Mouse (Mus musculus) hindbrain, embryonic 14.5 days (tissue): ENCODE results near the gene Lemd2. TPM values are rescaled to one million over a fixed set of nuclear protein-coding genes. Genes with fewer than 3 reads are reported as not detected.
A peak's percentile ranks its signal among the peaks of the same experiment; 100 is the strongest.

Experiments
- ATAC-seq: fragments of 200-750 bp; cut with Nextera tagmentation; 2 replicates; pipeline ENCODE4 v1.8.0; 2017; ENCODE audit warnings: moderate number of reproducible peaks, mild to moderate bottlenecking, moderate TSS enrichment, moderate library complexity; ENCODE audit not compliant: low FRiP score
- DNase-seq: peaks from one replicate; pipeline ENCODE4 v3.0.0-alpha.2; 2015; ENCODE audit warnings: low spot score
- H3K27ac ChIP-seq: fragments of 300-500 bp; sonication (generic); 2 replicates; pipeline ENCODE4 v1.5.1; 2014; ENCODE audit warnings: mild to moderate bottlenecking, moderate library complexity
- H3K27me3 ChIP-seq: fragments of 300-500 bp; sonication (generic); 2 replicates; pipeline ENCODE4 v1.6.1; 2014; ENCODE audit warnings: mild to moderate bottlenecking, low read length, mixed read lengths; ENCODE audit not compliant: control insufficient read depth, insufficient read depth
- H3K36me3 ChIP-seq: fragments of 300-500 bp; sonication (generic); replicated peaks from 2 replicates; pipeline ENCODE4 v1.6.1; 2014; ENCODE audit not compliant: control insufficient read depth, insufficient read depth
- H3K4me1 ChIP-seq: fragments of 300-500 bp; sonication (generic); replicated peaks from 2 replicates; pipeline ENCODE4 v1.6.1; 2014; ENCODE audit warnings: antibody characterized with exemption, low read length, mixed read lengths; ENCODE audit not compliant: control insufficient read depth, insufficient read depth
- H3K4me2 ChIP-seq: fragments of 300-500 bp; sonication (generic); replicated peaks from 2 replicates; pipeline ENCODE4 v1.6.1; 2014; ENCODE audit warnings: mild to moderate bottlenecking, moderate library complexity
- H3K4me3 ChIP-seq: fragments of 300-500 bp; sonication (generic); replicated peaks from 2 replicates; pipeline ENCODE4 v1.5.1; 2014; ENCODE audit warnings: mild to moderate bottlenecking, low read length
- H3K9ac ChIP-seq: fragments of 300-500 bp; sonication (generic); 2 replicates; pipeline ENCODE4 v1.6.1; 2014
- H3K9me3 ChIP-seq: fragments of 300-500 bp; sonication (generic); 2 replicates; pipeline ENCODE4 v1.6.1; 2016; ENCODE audit warnings: low read length; ENCODE audit not compliant: control insufficient read depth
- WGBS: fragments of 180-500 bp; shearing (Covaris S2); extraction: QIAGEN DNeasy Blood & Tissue Kit; methylation state at CpG from one replicate; pipeline ENCODE4 v1.1.7; 2014; 5-methylcytosine and 5-hydroxymethylcytosine counted together
- polyA plus RNA-seq: library from polyadenylated mRNA; unstranded; fragments of >200 nt; fragmentation: Nextera tagmentation; extraction: Ambion mirVana; gene quantifications from 2 replicates; pipeline ENCODE4 v1.2.1, GENCODE M21; 2014

Gene Lemd2
- polyA plus RNA-seq, 1 experiment from 2014 or later = 24.3 TPM

DNA sequence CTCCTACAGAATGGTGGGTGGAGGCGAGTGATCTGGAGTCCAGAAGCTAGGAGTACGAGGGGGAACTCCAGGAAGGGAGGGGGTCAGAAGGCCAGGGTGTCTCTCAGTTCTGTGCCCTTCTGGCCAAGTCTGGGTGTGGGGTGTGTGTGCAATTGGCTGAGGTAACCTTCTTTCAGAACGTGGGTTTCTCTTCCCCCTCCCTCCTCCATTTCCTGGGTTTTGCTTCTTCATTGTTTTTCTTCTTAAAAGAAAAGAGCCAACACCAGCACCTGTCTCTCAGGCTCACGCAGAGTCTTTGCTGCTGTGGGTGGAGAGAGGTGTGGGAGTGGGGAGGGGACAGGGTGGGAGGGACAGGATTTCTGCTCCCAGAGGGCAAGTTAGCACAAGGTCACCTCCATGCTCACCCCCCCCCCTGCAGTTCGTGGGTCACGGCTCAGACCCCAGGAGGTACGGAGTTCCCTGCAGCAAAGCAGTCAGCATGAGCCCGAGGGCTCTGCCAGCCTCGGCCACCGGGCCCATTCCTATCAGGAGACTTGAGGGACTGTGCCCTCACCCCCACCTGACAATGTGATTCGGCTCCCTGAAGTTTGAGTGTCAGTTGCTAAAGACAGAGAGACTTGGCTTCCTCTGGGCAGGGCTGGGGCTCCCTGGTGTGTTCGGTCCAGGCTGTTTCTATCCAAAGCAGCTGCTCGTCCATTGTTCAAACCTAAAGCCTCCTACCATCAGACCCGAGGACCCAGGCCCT is 25.6 kb upstream of the Lemd2 start:
- DNase-seq (no peak), ATAC-seq (no peak)
- Histone ChIP-seq H3K9me3 (no peaks in the 10 kb centered on the region), H3K9ac (no peak overlapping the region), H3K4me1 (peaks cover 28% of the 10 kb centered on the region), H3K4me3 (no peak overlapping the region), H3K27ac (no peak overlapping the region), H3K27me3 (no peaks in the 10 kb centered on the region), H3K36me3 (no peaks in the 10 kb centered on the region), H3K4me2 (no peak overlapping the region)
- WGBS = 14% methylated on average over 14 of the region's 14 CpGs

DNA sequence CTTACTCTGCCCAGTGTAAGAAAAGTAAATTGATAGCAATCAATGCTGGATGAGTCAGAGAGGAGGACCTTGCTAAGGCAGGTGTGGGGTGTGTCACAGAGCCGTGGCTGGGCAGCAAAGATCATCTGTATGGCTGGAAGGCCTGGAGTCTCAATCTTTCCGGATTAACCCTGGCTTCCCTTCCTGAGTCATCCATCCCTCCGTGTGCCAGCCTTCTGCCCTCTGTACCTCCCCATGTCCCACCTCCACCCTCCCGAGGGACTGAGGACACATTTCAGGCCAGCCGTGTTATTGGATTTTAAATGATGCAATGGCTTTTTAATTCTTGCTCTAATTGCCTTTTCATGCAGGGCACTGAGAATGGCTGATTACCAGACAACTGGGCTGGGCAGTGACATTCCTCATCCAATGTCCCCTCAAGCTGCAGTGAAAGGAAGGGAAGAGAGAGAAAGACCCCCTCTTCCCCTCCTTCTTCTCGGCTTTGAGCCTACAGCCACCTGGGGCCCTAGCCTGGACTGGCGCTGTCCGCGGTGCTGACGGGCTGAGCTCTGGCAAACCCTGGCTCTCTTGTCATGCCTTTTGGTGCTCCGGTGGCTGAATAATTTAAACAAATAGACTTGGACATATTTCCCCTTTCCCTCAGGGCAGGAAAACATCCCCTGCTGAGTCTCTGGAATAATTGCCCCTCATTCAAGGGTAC is 24.1 kb upstream of the Lemd2 start:
- no peaks in the 10 kb centered on the region for H3K9me3 ChIP-seq
- H3K4me1 ChIP-seq = peaks cover 28% of the 10 kb centered on the region
- H3K4me3 ChIP-seq = no peak overlapping the region
- H3K9ac ChIP-seq = no peak overlapping the region
- WGBS = 10% methylated on average over 11 of the region's 11 CpGs
- no peak overlapping the region for H3K4me2 ChIP-seq
- DNase-seq = peak; percentile 80
- ATAC-seq = peak; percentile 70; the same call in 1 of the 2 replicates
- H3K27me3 ChIP-seq = no peaks in the 10 kb centered on the region
- 0 out of 2 replicates have a peak overlapping the region, but pooled peaks have one; percentile 14 for H3K27ac ChIP-seq
- H3K36me3 ChIP-seq = no peaks in the 10 kb centered on the region

DNA sequence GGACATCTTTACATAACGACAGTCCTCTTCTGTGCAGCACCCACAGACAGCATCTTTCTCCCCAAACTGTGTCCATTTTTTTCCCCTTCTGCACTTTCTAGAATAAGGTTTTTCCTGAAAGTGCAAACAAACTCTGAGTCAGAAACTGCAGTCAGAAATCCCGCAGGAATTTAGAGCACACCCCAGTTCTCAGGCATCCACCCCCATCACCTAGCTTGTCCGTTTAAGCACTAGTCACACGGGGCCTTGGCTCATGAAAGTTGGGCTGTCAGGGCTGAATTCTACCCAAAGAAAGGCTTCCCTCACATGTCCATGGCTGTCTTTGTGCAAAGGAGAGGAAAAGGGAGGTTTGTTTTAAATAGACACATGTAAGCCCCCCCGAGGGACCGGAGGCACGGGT is 23.0 kb upstream of the Lemd2 start:
- Histone ChIP-seq H3K27ac (no peak overlapping the region), H3K4me3 (no peak overlapping the region), H3K9ac (no peak overlapping the region), H3K4me1 (peaks cover 28% of the 10 kb centered on the region), H3K9me3 (no peaks in the 10 kb centered on the region), H3K4me2 (no peak overlapping the region), H3K27me3 (no peaks in the 10 kb centered on the region), H3K36me3 (no peaks in the 10 kb centered on the region)
- 55% methylated on average over 7 of the region's 7 CpGs for WGBS
- DNase-seq = no peak
- ATAC-seq = no peak

DNA sequence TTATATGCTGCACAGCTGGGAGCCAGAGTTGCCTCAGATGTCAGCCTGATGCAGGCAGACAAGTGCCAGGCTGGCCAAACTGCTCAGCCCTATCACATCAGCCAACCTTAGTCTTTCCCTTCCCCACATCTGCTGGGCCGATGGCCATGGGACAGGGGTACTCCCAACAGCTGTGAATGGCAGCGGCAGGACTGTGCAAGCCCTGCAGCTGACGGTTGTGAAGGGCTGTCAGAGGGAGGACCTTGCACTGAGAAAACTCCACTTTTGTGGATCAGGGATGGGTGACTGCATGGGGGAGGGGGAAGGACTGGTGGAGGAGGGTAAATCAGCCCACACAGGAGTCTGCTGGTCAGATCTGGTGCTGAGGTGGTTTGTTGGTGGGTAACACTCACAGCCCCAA is 22.4 kb upstream of the Lemd2 start:
- WGBS = 46% methylated on average over 3 of the region's 3 CpGs
- H3K4me1 ChIP-seq = peaks cover 28% of the 10 kb centered on the region
- H3K9ac ChIP-seq = no peak overlapping the region
- ATAC-seq (no peak), DNase-seq (no peak)
- no peaks in the 10 kb centered on the region for H3K27me3 ChIP-seq
- no peak overlapping the region for H3K4me2 ChIP-seq
- H3K9me3 ChIP-seq = no peaks in the 10 kb centered on the region
- H3K27ac ChIP-seq = no peak overlapping the region
- no peaks in the 10 kb centered on the region for H3K36me3 ChIP-seq
- H3K4me3 ChIP-seq = no peak overlapping the region

DNA sequence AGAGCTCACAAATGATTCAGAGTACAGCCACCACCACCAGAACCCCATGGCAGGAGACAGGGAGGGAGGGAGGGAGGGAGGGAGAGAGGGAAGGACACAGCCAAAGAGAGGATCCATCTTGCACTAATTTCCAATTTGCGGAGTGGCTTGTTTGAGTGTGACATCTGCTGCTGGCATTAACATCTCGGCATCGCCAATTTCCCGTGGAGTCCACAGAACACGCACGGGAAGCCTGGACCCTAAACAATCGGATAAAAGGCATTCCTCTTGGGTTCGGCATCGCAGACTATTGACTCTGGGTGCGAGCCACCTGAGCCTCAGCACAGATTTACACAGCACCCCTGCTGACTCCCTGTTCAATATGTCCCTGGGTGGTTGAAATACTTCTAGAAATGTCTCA is 21.5 kb upstream of the Lemd2 start:
- ATAC-seq = no peak
- Histone ChIP-seq H3K27ac (no peak overlapping the region), H3K9me3 (no peaks in the 10 kb centered on the region), H3K27me3 (no peaks in the 10 kb centered on the region), H3K9ac (no peak overlapping the region), H3K36me3 (no peaks in the 10 kb centered on the region), H3K4me3 (no peak overlapping the region), H3K4me2 (no peak overlapping the region), H3K4me1 (peaks cover 28% of the 10 kb centered on the region)
- no peak for DNase-seq
- 28% methylated on average over 10 of the region's 10 CpGs for WGBS

DNA sequence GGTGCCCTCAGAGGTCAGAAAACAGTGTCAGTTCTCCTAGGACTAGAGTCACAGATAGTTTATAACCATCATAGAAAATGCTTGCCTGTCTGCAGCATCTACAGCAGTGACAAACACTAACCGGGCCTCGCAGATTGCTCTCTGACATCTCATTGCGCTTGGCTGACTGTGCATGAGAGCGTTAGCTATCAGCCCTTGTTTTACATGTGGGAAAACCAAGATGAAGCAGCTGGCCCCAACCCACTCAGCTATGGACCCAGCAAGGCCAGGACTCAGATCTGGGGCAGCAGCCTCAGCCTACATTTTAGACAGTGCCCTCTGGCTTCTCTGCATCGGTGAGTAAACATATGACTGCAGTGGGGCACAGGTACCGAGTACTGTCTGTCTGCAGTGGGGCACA is 19.6 kb upstream of the Lemd2 start:
- Histone ChIP-seq H3K27me3 (no peaks in the 10 kb centered on the region), H3K9me3 (no peaks in the 10 kb centered on the region), H3K4me1 (peaks cover 17% of the 10 kb centered on the region), H3K4me3 (no peak overlapping the region), H3K9ac (no peak overlapping the region), H3K4me2 (no peak overlapping the region), H3K36me3 (no peaks in the 10 kb centered on the region), H3K27ac (no peak overlapping the region)
- DNase-seq = no peak
- no peak for ATAC-seq
- WGBS = 78% methylated on average over 6 of the region's 6 CpGs

DNA sequence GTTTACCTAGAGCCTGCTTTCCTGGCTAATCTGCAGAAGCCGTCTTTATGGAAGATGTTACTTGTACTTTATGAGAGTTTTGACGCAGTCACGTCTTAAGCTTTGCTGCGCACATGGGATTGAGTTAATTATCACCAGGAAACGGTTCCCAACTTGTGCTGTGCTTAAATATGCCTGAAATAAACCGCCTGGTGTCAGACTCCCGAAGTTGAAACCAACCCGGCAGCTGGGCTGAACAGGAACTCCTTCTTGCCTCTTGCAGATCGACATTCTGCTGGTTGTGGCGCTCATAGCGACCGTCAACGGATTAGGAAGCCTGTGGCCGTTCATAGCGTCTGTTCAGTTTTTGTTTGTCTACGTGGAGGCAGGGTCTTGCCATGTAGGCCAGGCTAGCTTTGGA is 17.3 kb upstream of the Lemd2 start:
- Histone ChIP-seq H3K9ac (no peak overlapping the region), H3K27me3 (no peaks in the 10 kb centered on the region), H3K9me3 (no peaks in the 10 kb centered on the region), H3K27ac (no peak overlapping the region), H3K4me3 (no peak overlapping the region), H3K36me3 (no peaks in the 10 kb centered on the region), H3K4me2 (no peak overlapping the region), H3K4me1 (peaks cover 10% of the 10 kb centered on the region; the same call in 1 of the 2 replicates)
- ATAC-seq (no peak), DNase-seq (no peak)
- WGBS = 91% methylated on average over 16 of the region's 16 CpGs

DNA sequence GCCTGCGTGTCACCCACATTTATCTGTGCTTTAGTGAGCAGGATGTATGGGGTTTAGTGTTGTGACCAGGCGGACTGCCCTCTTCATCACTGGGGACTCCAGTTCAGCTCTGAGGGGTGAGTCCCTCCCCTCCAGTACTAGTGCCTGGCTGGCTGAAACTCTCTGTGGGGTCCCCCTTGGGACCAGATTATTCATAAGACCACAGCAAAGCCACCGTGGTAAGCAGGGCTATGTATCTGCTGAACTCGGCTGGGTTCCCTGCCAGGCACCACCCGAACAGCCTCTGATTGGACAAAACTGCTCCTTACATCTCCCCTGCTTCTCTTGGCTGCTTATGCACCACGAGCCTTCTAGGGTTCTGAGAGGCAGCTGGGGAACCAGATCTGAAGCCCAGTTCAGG is 14.6 kb upstream of the Lemd2 start:
- no peak overlapping the region for H3K4me3 ChIP-seq
- H3K36me3 ChIP-seq = no peaks in the 10 kb centered on the region
- DNase-seq (no peak), ATAC-seq (no peak)
- H3K9me3 ChIP-seq = no peaks in the 10 kb centered on the region; the same call in 1 of the 2 replicates
- H3K27ac ChIP-seq = no peak overlapping the region
- H3K4me1 ChIP-seq = peaks cover 6% of the 10 kb centered on the region; the same call in 1 of the 2 replicates
- 0 out of 2 replicates have a peak overlapping the region, but pooled peaks have one; percentile 3 for H3K9ac ChIP-seq
- H3K27me3 ChIP-seq = no peaks in the 10 kb centered on the region
- 50% methylated on average over 6 of the region's 6 CpGs for WGBS
- no peak overlapping the region for H3K4me2 ChIP-seq

DNA sequence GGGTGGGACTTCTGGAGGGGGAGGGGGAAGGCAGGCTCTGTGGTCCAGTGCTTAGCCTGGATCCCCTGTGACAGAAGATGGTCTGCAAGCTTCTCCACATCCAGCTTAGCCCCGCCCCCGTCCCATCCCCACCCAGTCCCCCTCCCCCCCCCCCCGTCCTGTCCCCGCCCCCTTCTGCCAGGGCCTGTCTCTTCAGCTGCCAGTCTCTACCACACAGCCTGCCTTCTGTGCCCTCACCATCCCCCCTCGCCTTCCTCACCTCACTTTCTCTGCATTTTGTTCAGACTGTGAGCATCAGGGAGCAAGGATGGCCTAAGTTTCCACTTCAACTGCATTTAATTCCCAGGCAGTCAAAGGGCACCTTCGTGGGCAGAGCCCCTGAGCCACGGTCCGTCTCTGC is 14.1 kb upstream of the Lemd2 start:
- 0 out of 2 replicates have a peak overlapping the region, but pooled peaks have one; percentile 3 for H3K9ac ChIP-seq
- no peak overlapping the region for H3K4me2 ChIP-seq
- no peak for ATAC-seq
- WGBS = 51% methylated on average over 4 of the region's 8 CpGs
- peaks cover 6% of the 10 kb centered on the region; the same call in 1 of the 2 replicates for H3K4me1 ChIP-seq
- no peak overlapping the region for H3K27ac ChIP-seq
- no peak overlapping the region for H3K4me3 ChIP-seq
- no peaks in the 10 kb centered on the region; the same call in 1 of the 2 replicates for H3K9me3 ChIP-seq
- DNase-seq = no peak
- no peaks in the 10 kb centered on the region for H3K27me3 ChIP-seq
- no peaks in the 10 kb centered on the region for H3K36me3 ChIP-seq
